Mouse (Mus musculus) embryonic facial prominence, embryonic 12.5 days (tissue): ENCODE data around the gene Usf2. TPM values are rescaled to one million over a fixed set of nuclear protein-coding genes. Genes with fewer than 3 reads are reported as not detected.

Source experiments
- ATAC-seq: fragments of 200-750 bp; cut with Nextera tagmentation; 2 replicates; pipeline ENCODE4 v1.8.0; 2017; ENCODE audit not compliant: insufficient number of reproducible peaks, insufficient read depth, low FRiP score, low TSS enrichment
- H3K27ac ChIP-seq: fragments of 300-500 bp; sonication (generic); 2 replicates; pipeline ENCODE4 v1.5.1; 2016; ENCODE audit warnings: mild to moderate bottlenecking
- H3K27me3 ChIP-seq: fragments of 300-500 bp; sonication (generic); 2 replicates; pipeline ENCODE4 v1.6.1; 2016; ENCODE audit warnings: mild to moderate bottlenecking, moderate library complexity
- H3K36me3 ChIP-seq: fragments of 300-500 bp; sonication (generic); 2 replicates; pipeline ENCODE4 v1.6.1; 2016; ENCODE audit warnings: mild to moderate bottlenecking
- H3K4me1 ChIP-seq: fragments of 300-500 bp; sonication (generic); 2 replicates; pipeline ENCODE4 v1.6.1; 2016
- H3K4me2 ChIP-seq: fragments of 300-500 bp; sonication (generic); replicated peaks from 2 replicates; pipeline ENCODE4 v1.6.1; 2016; ENCODE audit warnings: mild to moderate bottlenecking, moderate library complexity
- H3K4me3 ChIP-seq: fragments of 300-500 bp; sonication (generic); 2 replicates; pipeline ENCODE4 v1.5.1; 2016; ENCODE audit warnings: mild to moderate bottlenecking
- H3K9ac ChIP-seq: fragments of 300-500 bp; sonication (generic); 2 replicates; pipeline ENCODE4 v1.6.1; 2016; ENCODE audit warnings: mild to moderate bottlenecking, moderate library complexity
- H3K9me3 ChIP-seq: fragments of 300-500 bp; sonication (generic); 2 replicates; pipeline ENCODE4 v1.6.1; 2016; ENCODE audit warnings: mild to moderate bottlenecking, moderate library complexity
- WGBS: fragments of 180-500 bp; shearing (Covaris S2); methylation state at CpG from one replicate; pipeline ENCODE4 v1.1.7; 2016; 5-methylcytosine and 5-hydroxymethylcytosine counted together
- polyA plus RNA-seq: library from polyadenylated mRNA; unstranded; fragments of >200 nt; fragmentation: Nextera tagmentation; extraction: Ambion mirVana; gene quantifications from 2 replicates; pipeline ENCODE4 v1.2.1, GENCODE M21; 2016

Usf2 gene
- polyA plus RNA-seq, 1 experiment from 2014 or later, result 31.8 TPM

GRCm38 (mm10) chr7:30908992-30909431 lies 47.6 kb downstream of the Usf2 start:
- Histone ChIP-seq H3K4me3 (peak overlapping the region; percentile 25), H3K9ac (0 out of 2 replicates have a peak overlapping the region, but pooled peaks have one; percentile 7), H3K36me3 (no peaks in the 10 kb centered on the region), H3K9me3 (no peaks in the 10 kb centered on the region), H3K4me1 (peaks cover 9% of the 10 kb centered on the region; the same call in 1 of the 2 replicates), H3K27me3 (peaks cover 4% of the 10 kb centered on the region; the same call in 1 of the 2 replicates), H3K27ac (no peak overlapping the region), H3K4me2 (peak overlapping the region; percentile 53)
- ATAC-seq, result 0 out of 2 replicates have a peak, but pooled peaks have one; percentile 36
- WGBS, result 23% methylated on average over 17 of the region's 17 CpGs

DNA sequence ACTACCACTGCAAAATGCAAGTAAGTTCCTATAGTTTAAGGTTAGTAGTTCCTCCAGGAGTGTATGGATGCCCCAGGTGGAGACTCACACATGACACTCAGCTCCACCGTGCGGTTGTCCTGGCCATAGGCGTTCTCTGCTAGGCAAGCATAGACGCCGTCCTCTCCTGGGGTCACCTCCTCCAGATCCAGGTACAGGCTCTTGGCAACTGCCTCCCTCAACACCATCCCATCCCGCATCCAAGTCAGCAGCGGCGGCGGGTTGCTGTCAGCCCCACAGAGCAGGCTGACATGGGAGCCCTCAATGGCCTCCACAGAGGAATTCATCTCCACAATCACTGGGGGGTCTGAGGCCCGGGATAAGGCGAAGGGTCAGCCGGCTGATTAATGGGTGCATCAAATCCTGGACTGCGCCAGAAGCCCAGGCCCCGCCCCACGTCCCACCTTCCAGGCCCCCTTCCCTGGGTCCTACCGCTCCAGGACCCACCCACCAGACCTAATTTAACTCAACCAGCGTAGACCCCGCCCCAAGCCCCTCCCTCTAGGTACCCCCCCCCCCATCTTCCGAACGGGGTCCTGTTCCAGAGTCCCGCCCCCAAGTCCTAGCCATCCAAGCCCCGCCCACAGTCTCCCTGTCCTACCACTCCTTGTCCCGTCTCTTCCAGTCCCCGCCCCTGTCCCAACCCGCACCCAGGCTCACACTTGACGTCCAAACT lies 48.2 kb downstream of the Usf2 start:
- no peak overlapping the region for H3K27ac ChIP-seq
- H3K4me2 ChIP-seq, result peak overlapping the region; percentile 53
- no peaks in the 10 kb centered on the region for H3K9me3 ChIP-seq
- ATAC-seq, result peak; percentile 62; the same call in 1 of the 2 replicates
- WGBS, result 2% methylated on average over 25 of the region's 26 CpGs
- H3K36me3 ChIP-seq, result no peaks in the 10 kb centered on the region
- H3K4me3 ChIP-seq, result peak overlapping the region; percentile 25
- H3K27me3 ChIP-seq, result peaks cover 4% of the 10 kb centered on the region; the same call in 1 of the 2 replicates
- peaks cover 9% of the 10 kb centered on the region; the same call in 1 of the 2 replicates for H3K4me1 ChIP-seq
- peak overlapping the region; percentile 7; the same call in 1 of the 2 replicates for H3K9ac ChIP-seq

DNA sequence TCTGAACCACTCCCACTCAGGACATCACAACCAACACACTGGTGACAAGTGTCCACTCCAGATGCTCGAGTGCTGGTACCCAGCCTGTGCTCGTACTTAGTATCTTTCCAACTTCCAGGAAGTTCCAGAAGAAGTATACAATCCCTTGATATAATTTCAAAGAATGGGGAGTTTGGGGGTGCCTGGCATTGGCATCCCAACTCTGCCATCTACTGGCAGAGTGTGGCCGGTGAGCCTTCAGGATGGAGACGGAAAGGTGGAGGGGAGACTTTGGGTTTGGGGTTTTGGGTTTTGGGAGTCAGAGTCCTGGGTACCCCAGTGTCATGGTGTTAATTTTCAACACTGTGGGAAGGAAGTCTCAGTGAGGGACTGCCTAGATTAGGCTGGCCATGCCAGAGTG lies 52.6 kb downstream of the Usf2 start:
- Histone ChIP-seq H3K27ac (no peak overlapping the region), H3K4me3 (no peak overlapping the region), H3K27me3 (peaks cover 4% of the 10 kb centered on the region; the same call in 1 of the 2 replicates), H3K9me3 (no peaks in the 10 kb centered on the region), H3K4me1 (peaks cover 9% of the 10 kb centered on the region; the same call in 1 of the 2 replicates), H3K36me3 (no peaks in the 10 kb centered on the region), H3K9ac (no peak overlapping the region), H3K4me2 (no peak overlapping the region)
- ATAC-seq, result no peak
- 50% methylated on average over 4 of the region's 4 CpGs for WGBS

Other genes with a start within 250 kb of the Usf2 start
- gene Atp4a, start 244.6 kb downstream of the Usf2 start, polyA plus RNA-seq, result 0.50 and 0.96 TPM in 2 replicates
- 156 and 166 TPM in 2 replicates for gene Tmem147, start 227.3 kb downstream of the Usf2 start, polyA plus RNA-seq
- gene Gapdhs, start 213.1 kb downstream of the Usf2 start, polyA plus RNA-seq, result 0.62 and 0.97 TPM in 2 replicates
- gene Sbsn, start 205.3 kb downstream of the Usf2 start, polyA plus RNA-seq, result 1.1 and 1.3 TPM in 2 replicates
- gene Dmkn, start 193.0 kb downstream of the Usf2 start, polyA plus RNA-seq, result 0.32 TPM in 1 of 2 replicates, not detected in the other
- 1.0 and 1.1 TPM in 2 replicates for gene Krtdap, start 168.9 kb downstream of the Usf2 start, polyA plus RNA-seq
- 0.24 TPM in 1 of 2 replicates, not detected in the other for gene Ffar2, start 133.0 kb downstream of the Usf2 start, polyA plus RNA-seq
- 0.13 TPM in 1 of 2 replicates, not detected in the other for gene Ffar3, start 100.6 kb downstream of the Usf2 start, polyA plus RNA-seq
- gene Ffar1, start 95.2 kb downstream of the Usf2 start, polyA plus RNA-seq, result not detected in 2 replicates
- gene Cd22, start 76.5 kb downstream of the Usf2 start, polyA plus RNA-seq, result 0.09 and 0.17 TPM in 2 replicates
- 0.26 and 0.29 TPM in 2 replicates for gene Mag, start 41.9 kb downstream of the Usf2 start, polyA plus RNA-seq
- gene Hamp2, start 32.1 kb downstream of the Usf2 start, polyA plus RNA-seq, result not detected in 2 replicates
- gene Hamp, start 12.8 kb downstream of the Usf2 start, polyA plus RNA-seq, result not detected in 2 replicates
- gene Lsr, start 16.7 kb upstream of the Usf2 start, polyA plus RNA-seq, result 25.6 and 26.2 TPM in 2 replicates
- 1.4 and 2.0 TPM in 2 replicates for gene Fam187b, start 17.0 kb upstream of the Usf2 start, polyA plus RNA-seq
- 11.0 and 13.6 TPM in 2 replicates for gene Fxyd5, start 85.7 kb upstream of the Usf2 start, polyA plus RNA-seq
- 26.0 and 36.0 TPM in 2 replicates for gene Fxyd7, start 94.7 kb upstream of the Usf2 start, polyA plus RNA-seq
- gene Fxyd1, start 100.4 kb upstream of the Usf2 start, polyA plus RNA-seq, result 24.2 and 31.1 TPM in 2 replicates
- gene Lgi4, start 102.5 kb upstream of the Usf2 start, polyA plus RNA-seq, result 1.5 and 2.0 TPM in 2 replicates
- 16.6 and 19.2 TPM in 2 replicates for gene Fxyd3, start 119.9 kb upstream of the Usf2 start, polyA plus RNA-seq
- gene Hpn, start 158.5 kb upstream of the Usf2 start, polyA plus RNA-seq, result 3.7 and 4.2 TPM in 2 replicates
- gene Scn1b, start 170.2 kb upstream of the Usf2 start, polyA plus RNA-seq, result 4.5 and 5.1 TPM in 2 replicates
- 97.4 and 109 TPM in 2 replicates for gene Gramd1a, start 199.1 kb upstream of the Usf2 start, polyA plus RNA-seq